Comparison of ENCODE assay signal across 20 mouse cellular contexts in genomic region chr1:40303179-40303866, GRCm38 (mm10). TPM values are rescaled to one million over a fixed set of nuclear protein-coding genes. Genes with fewer than 3 reads are reported as not detected.
DNase-seq lines count a peak whose midpoint lies in the region; ATAC-seq and TF ChIP-seq lines count a peak whose summit lies in the region.
"Had no signal": no experiment of that assay in that cellular context is flagged by ENCODE, and none has a peak within 500 bp of the region (broad histone marks: within the 10 kb centered on the region; RNA-seq: fewer than 3 reads in every experiment).

No protein-coding gene starts in this region.

- H3K4me3 ChIP-seq in ES-E14 (ENCODE audit: insufficient read depth in 1 of 2, low read depth in 1 of 2, low read length in 2 of 2, poor library complexity in 1 of 2, severe bottlenecking in 1 of 2), result no peak overlapping the region
- no peak overlapping the region for H3K4me3 ChIP-seq in liver, embryonic 12.5 days
- H3K4me3 ChIP-seq in lung, postnatal 0 days (ENCODE audit: low read depth, low read length), result no peak overlapping the region
- H3K4me3 ChIP-seq: erythroblast, embryonic 14.5 days; heart, adult 2 months; hindbrain, embryonic 15.5 days; intestine, embryonic 15.5 days; limb, embryonic 15.5 days had no signal

- H3K9ac ChIP-seq in ES-E14 (ENCODE audit: insufficient read depth, low read depth, low read length, poor library complexity, severe bottlenecking), result no peak overlapping the region
- no peak overlapping the region for H3K9ac ChIP-seq in liver, embryonic 12.5 days
- H3K9ac ChIP-seq in lung, postnatal 0 days (replicated peaks; ENCODE audit: low read depth), result no peak overlapping the region
- H3K9ac ChIP-seq: hindbrain, embryonic 15.5 days; intestine, embryonic 15.5 days; limb, embryonic 15.5 days had no signal

- ATAC-seq in liver, embryonic 12.5 days, result peak; percentile 93
- ATAC-seq in megakaryocyte-erythroid progenitor cell, adult 5-6 weeks (replicated peaks; ENCODE audit: low FRiP score, low TSS enrichment, poor library complexity, severe bottlenecking), result peak; percentile 100
- no peak for ATAC-seq in lung, postnatal 0 days
- ATAC-seq: forebrain, embryonic 14.5 days; intestine, embryonic 15.5 days had no signal

- TF ChIP-seq CTCF in lung, postnatal 0 days (IDR thresholded peaks at IDR 0.05), result no peak

- H3K27ac ChIP-seq in ES-E14 (ENCODE audit: insufficient read depth, low read depth, low read length, poor library complexity, severe bottlenecking), result peak overlapping the region; percentile 66
- H3K27ac ChIP-seq in liver, embryonic 12.5 days, result peak overlapping the region; percentile 59
- H3K27ac ChIP-seq in lung, postnatal 0 days (ENCODE audit: low read length), result no peak overlapping the region
- H3K27ac ChIP-seq: heart, adult 2 months; hindbrain, embryonic 15.5 days; intestine, embryonic 15.5 days; kidney, postnatal 0 days; limb, embryonic 15.5 days had no signal

- no peak for TF ChIP-seq EP300 in lung, postnatal 0 days (IDR thresholded peaks at IDR 0.05)

- WGBS in liver, embryonic 12.5 days (ENCODE audit: insufficient replicate concordance), result 27% methylated on average over 7 of the region's 7 CpGs
- 72% methylated on average over 7 of the region's 7 CpGs for WGBS in lung, postnatal 0 days

- H3K36me3 ChIP-seq in ES-E14 (ENCODE audit: control insufficient read depth, insufficient read depth, low read length, poor library complexity, severe bottlenecking), result no peaks in the 10 kb centered on the region
- peaks cover 19% of the 10 kb centered on the region for H3K36me3 ChIP-seq in liver, embryonic 12.5 days
- H3K36me3 ChIP-seq in lung, postnatal 0 days (ENCODE audit: insufficient read depth, low read length), result no peaks in the 10 kb centered on the region
- H3K36me3 ChIP-seq: hindbrain, embryonic 15.5 days; intestine, embryonic 15.5 days; limb, embryonic 15.5 days had no signal

- no peaks in the 10 kb centered on the region for H3K27me3 ChIP-seq in liver, embryonic 12.5 days (replicated peaks)
- no peaks in the 10 kb centered on the region for H3K27me3 ChIP-seq in lung, postnatal 0 days (replicated peaks; ENCODE audit: insufficient read depth, low read length)
- H3K27me3 ChIP-seq: hindbrain, embryonic 15.5 days; intestine, embryonic 15.5 days; limb, embryonic 15.5 days had no signal

- no peaks in the 10 kb centered on the region for H3K9me3 ChIP-seq in ES-E14 (ENCODE audit: control insufficient read depth, insufficient read depth, low read depth, low read length)
- H3K9me3 ChIP-seq in liver, embryonic 12.5 days (replicated peaks), result no peaks in the 10 kb centered on the region
- H3K9me3 ChIP-seq in lung, postnatal 0 days (ENCODE audit: low read length), result no peaks in the 10 kb centered on the region
- H3K9me3 ChIP-seq: hindbrain, embryonic 15.5 days; intestine, embryonic 15.5 days; limb, embryonic 15.5 days had no signal

- DNase-seq in ES-E14 (ENCODE audit: low read depth, low spot score) (no peak), ZHBTc4 (ENCODE audit: low read depth, low spot score) (peak; percentile 69)
- DNase-seq in frontal cortex, postnatal 25 days (ENCODE audit: low spot score in 2 of 2), result no peak
- DNase-seq in lung, postnatal 0 days (ENCODE audit: low spot score), result no peak
- DNase-seq in Muller cell, postnatal 12 days (ENCODE audit: inconsistent ontology term), result no peak
- DNase-seq: adrenal gland, postnatal 25 days; cerebellum, adult 2 months; gastrocnemius, postnatal 14 days; heart, adult 2 months; heart, postnatal 4 days; lung, postnatal 14 days; right cerebral cortex, postnatal 14 days had no signal

- in situ Hi-C loops in ES-E14 (cut with MboI; ENCODE audit: low sequenced_read_pairs in 2 of 2, unreplicated experiment in 2 of 2), result no loop called here

- peak overlapping the region; percentile 44 for H3K4me2 ChIP-seq in liver, embryonic 12.5 days
- H3K4me2 ChIP-seq in lung, postnatal 0 days (replicated peaks; ENCODE audit: low read depth, low read length), result no peak overlapping the region
- H3K4me2 ChIP-seq: hindbrain, embryonic 15.5 days; intestine, embryonic 15.5 days; limb, embryonic 15.5 days had no signal

- H3K4me1 ChIP-seq in ES-E14 (ENCODE audit: control insufficient read depth in 2 of 2, insufficient read depth in 2 of 2, low read length in 2 of 2, poor library complexity in 1 of 2), result peaks cover 3 to 6% of the 10 kb centered on the region in 2 experiments; a peak in 2 of 4 replicates
- peaks cover 28% of the 10 kb centered on the region for H3K4me1 ChIP-seq in liver, embryonic 12.5 days
- no peaks in the 10 kb centered on the region for H3K4me1 ChIP-seq in lung, postnatal 0 days (ENCODE audit: insufficient read depth, low read depth, low read length)
- H3K4me1 ChIP-seq: hindbrain, embryonic 15.5 days; intestine, embryonic 15.5 days; limb, embryonic 15.5 days had no signal

TF ChIP-seq in ES-E14, 5 proteins besides CTCF, POLR2A, EP300 and RAD21:
- TF ChIP-seq MAFK (IDR thresholded peaks at IDR 0.05; ENCODE audit: insufficient read depth, low read depth, low read length) (no peak), ZNF384 (IDR thresholded peaks at IDR 0.05; ENCODE audit: low read depth, low read length) (no peak), CHD2 (IDR thresholded peaks at IDR 0.05; ENCODE audit: low read depth, low read length) (no peak), HCFC1 (IDR thresholded peaks at IDR 0.05; ENCODE audit: borderline replicate concordance, insufficient read depth, low read length) (no peak), ZC3H11A (IDR thresholded peaks at IDR 0.05; ENCODE audit: borderline replicate concordance, low read depth, low read length) (no peak)

RNA-seq across cellular contexts. Expression of gene Il1rl2, which starts 21.1 kb away (rescaled TPM):
- 0.26 and 0.27 TPM in 2 replicates for total RNA-seq in ES-E14 (2012; rRNA removed)
- polyA plus RNA-seq in liver, embryonic 12.5 days (2016; fragmentation: Nextera tagmentation; extraction: Ambion mirVana), result 1.8 and 2.2 TPM in 2 replicates
- total RNA-seq in megakaryocyte-erythroid progenitor cell, adult 5-6 weeks (2014; fragmentation: Nextera tagmentation), result 2.6 and 6.3 TPM in 2 replicates
- 1.2 and 6.3 TPM in 2 replicates for total RNA-seq in megakaryocyte-erythroid progenitor cell, adult 5-6 weeks (2017)
- polyA plus RNA-seq in lung, postnatal 0 days (2015; fragmentation: Nextera tagmentation; extraction: Ambion mirVana), result 6.3 and 8.2 TPM in 2 replicates
- polyA plus RNA-seq: erythroblast, embryonic 14.5 days had no signal
